Mouse (Mus musculus) urinary bladder, postnatal 4 days (tissue): ENCODE measurements around the gene Hmox2.
"Not testable (repeated sequence)": the region's sequence is repeated elsewhere in the genome, so short reads cannot be mapped to it uniquely, and the experiment has no call there.

Experiments used
- DNase-seq, 2 experiments: peaks; one replicate each; pipeline ENCODE4 v3.0.0; 2021 to 2022; ENCODE audit warnings: low spot score in 2 of 2

Hmox2 gene

DNA sequence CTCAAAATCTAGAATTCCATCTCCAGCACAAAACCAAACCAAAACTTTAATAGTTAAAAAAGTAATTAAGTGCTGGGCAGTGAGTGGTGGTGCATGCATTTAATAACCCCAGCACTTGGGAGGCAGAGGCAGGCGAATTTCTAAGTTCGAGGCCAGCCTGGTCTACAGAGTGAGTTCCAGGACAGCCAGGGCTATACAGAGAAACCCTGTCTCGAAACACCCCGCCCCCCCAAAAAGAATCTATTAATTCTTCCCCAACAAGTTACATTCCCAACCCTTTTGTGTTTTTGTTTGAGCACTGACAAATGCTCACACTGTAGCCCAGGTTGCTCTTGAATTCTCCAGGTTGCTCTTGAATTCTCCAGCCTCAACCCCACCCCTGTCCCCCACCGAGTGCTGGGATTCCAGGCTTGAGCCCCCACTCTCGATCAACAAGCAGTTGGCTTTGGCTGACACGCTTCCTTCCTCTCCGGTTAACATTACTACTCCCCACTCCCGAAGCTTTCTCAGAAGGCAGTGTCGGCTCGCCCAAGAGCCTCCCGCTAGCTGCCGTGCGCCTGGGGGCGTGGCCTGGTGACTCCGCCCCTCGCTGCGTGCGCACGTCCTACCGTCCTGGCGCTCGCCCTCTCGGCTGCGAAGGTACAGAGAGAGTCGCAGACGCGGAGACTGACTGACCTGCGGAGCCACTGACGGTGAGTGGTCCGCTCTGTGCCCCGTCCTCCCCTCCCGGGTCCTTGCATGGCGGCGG is at the start of gene Hmox2:
TSS of gene Hmox2 (plus strand) at position 582 of the 748 bp plus-strand sequence.
- DNase-seq: peak; percentile 90 to 94

DNA sequence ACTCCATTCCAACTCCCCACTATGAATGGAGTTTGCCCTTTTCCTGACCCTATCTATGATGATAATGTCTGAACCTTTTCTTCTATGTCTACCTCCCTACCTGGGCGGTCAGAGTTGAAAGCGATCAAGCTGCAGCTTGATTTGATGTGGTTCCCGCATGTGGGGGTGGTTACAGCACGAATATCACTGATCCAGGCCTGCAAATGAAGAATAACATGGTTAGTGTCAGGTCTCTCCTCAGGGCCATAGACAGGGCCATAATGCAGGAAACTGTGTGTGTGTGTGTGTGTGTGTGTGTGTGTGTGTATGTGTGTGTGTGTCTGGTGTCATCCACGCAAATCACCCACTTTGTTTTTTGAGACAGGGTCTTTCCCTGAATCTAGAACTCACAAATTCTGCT is 49.3 kb upstream of the Hmox2 start:
- DNase-seq: no peak

DNA sequence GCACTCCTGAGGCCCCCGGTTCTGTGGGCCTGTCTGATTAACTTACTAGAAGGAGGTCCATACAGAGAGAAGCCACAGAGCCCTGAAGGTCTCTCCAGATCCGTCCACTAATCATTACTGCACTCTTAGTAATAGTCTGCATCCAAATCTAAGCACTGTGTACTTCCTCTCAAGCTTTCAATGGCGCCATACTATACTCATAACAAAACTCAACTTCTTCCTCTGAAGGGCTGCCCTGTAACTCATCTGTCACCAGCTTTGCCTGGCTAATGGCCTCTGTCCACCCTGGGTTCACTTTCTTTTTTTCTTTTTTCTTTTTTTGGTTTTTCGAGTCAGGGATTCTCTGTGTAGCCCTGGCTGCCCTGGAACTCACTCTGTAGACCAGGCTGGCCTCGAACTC is 48.1 kb upstream of the Hmox2 start:
- DNase-seq: no peak

DNA sequence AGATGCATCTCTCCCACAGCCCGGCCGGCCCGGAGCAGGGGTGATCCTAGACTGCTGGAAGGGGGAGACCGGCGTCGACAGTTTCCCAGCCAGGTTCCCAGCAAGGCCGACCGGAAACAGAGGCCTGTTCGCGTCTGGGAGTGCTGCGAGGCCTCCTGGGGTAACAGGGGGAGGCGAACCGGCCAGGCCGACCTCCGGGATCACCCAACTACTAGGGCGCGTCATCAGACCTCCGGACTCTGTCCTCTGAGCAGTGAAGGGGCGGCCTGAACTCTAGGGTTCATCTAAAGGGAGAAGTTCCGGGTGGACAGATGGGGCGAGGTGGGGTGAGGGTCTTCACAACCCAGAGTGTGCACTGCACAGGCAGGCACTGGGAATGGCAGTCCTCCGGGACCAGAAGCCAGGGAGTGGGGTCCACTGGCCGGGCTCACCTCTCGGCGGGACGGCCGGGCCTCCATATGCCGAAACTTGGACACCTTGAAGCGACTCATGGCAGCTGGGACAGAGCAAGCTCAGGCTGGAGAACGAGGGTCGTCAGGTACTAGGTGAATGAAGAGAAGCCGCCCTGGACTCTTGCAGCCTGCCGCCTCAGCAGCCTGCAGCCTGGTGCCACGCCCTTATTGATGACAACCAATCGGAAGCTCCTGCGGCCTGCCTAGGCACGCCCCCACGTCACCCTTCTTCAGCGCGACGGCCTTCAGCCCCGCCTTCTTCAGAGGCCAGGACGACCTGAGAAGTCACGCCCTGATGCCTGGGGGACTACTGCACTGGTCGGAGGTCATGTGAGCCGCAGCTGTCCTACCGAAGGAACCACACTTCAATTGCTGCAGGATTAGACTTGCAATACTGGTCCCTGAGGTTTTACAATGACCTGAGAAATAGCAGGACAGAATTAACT is 46.8 kb upstream of the Hmox2 start, which contains the start of gene Coro7:
TSS of gene Coro7 (minus strand) at position 657 of the 898 bp plus-strand sequence.
- peak; percentile 79 to 90 for DNase-seq

DNA sequence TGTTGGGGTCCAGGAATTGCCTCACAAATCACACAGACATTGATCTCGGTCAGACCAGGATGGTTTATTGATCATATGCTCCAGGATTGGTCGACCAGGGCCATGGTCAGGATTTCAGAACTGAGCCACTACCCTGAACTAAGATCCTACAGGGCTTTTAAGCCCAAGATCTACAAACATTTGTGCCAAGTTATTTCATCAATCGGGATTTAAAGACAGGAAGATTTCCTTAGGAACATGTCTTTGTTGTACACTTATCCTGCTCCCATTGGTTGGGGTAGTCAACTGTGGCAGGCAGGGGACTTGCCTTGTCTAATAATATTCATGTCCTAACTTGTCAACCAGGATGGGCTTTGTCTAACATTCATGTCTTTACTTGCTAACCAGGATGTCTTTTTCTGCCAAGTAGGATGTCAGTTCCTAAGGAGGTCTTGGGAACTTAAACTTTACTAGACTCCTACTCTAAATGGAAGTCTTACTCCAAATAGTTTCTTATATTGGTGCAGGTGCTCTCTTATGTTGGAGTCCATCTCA is 45.2 kb upstream of the Hmox2 start:
- DNase-seq: not testable (repeated sequence)

DNA sequence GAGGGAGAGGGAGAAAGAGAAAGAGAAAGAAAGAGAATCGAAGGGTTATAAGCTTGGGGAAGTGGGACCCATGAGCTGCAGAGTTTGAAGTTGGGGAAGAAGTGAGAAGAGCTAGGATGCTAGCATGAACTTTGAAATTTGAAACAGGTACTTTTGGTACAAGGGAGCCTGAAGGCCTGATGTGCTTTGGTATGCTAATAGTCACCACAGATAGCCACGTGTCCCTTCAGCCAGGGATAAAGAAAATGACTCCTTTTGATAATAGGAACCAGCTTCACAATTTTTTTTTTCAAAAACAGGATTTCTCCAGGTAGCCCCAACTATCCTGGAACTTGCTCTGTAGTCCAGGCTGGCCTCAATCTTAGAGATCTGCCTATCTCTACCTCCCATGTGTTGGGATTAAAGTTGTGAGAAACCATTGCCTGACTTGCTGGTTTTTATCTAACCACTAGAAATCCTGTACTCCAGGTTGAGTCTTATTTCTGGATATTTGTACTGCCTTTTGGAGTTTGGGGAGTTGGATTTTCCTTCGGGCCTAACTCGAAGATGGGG is 43.5 kb upstream of the Hmox2 start:
- no peak for DNase-seq

DNA sequence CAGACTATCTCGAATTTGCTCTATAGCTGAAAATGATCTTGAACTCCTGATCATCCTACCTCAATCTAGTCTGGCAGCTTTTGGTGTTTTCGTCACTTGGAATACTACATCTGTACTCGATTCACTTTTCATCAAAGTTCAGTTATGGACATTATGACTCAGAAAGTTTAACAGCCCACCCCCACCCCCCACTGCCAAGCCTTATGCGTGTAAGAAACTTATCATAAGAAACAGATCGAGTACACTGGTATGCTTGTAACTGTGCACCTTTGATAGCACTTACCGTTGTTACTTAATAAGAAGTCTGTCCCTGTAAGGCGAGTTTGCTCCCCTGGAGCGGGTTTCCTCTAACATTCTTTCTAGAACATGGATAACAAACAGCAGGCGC is 43.0 kb upstream of the Hmox2 start:
- DNase-seq: no peak

DNA sequence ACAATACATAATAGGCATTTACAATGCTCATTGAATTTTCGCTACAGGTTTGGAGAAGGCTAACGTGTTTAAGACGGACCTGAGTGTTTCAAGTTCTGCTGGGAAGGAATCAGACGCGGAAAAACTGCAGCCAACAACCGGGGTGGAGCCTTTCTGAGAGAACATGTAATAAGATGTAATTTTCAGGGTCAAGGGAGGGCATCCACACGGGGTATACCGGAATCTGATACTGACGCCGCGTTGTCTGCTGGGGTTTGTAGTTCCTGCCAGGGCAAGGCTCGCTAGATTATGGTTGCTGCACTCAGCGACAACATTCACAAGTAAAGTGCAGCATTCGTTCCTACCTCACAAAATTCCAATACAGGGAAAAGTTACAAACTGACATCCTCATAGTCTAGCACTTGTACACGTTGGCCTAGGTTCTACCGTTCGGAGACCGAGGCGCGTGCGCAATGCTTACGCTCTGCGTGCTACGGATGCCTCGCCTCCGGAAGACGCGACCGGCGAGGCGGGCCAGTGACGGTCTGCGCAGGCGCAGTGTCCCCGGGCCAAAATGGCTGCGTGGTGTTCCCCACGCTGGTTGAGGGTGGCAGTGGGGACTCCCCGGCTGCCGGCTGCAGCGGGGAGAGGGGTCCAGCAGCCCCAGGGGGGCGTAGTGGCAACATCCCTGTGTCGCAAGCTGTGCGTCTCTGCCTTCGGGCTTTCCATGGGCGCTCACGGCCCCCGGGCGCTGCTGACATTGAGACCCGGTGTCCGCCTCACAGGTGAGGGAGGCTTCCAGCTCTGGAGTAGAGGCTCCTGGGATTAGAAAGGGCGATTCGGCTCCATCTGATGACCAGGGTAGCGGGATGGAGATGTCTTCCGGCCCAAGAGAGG is 42.3 kb upstream of the Hmox2 start:
- peak; percentile 93 to 96 for DNase-seq

DNA sequence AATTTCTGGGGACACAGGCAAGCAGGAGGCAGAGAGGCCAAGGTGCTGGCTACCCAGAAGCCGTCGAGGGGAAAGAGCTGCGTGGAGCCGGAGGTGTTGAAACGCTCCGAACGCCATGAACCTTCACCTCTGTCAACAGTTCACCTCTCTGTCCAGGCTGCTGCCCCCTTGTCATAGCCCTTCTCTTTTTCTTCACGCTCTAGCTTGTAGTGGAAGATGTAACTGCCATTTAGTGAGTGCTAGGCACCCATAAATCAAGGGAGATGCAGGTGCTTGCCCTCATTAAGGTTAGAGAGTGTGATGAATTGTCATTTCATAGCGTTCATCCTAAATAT is 41.7 kb upstream of the Hmox2 start:
- no peak for DNase-seq

DNA sequence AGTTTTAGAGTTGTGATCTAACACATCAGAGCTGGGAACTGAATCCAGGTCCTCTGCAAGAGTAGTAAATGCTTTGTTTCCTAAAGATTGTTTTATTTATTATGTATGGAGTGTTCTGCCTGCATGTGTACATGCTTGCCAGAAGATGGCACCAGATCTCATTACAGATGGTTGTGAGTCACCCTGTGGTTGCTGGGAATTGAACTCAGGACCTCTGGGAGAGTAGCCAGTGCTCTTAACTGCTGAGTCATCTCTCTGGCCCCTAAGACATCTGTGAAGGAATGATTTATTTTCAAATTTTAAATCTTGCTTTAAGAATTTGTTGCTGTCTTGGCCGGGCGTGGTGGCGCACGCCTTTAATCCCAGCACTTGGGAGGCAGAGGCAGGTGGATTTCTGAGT is 36.8 kb upstream of the Hmox2 start:
- DNase-seq: not testable (repeated sequence)

DNA sequence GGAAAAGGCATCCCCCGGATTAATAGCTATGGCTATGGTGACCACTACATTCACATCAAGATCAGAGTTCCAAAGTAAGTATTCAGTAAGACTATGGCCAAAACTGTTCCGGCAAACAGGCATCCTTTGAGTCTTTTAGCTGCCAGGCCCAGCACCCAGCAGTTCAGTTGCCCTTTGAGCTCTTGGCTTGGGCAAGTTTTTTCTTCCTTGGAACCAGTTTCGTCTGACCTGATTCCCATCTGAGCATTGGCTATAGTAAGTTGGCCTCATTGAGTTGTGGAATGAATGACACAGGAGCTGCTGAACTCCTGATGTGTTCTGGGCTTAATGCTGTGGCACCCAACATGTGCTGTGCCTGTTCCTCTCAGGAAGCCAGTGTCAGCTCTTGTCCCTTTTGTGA is 24.9 kb upstream of the Hmox2 start:
- no peak for DNase-seq

DNA sequence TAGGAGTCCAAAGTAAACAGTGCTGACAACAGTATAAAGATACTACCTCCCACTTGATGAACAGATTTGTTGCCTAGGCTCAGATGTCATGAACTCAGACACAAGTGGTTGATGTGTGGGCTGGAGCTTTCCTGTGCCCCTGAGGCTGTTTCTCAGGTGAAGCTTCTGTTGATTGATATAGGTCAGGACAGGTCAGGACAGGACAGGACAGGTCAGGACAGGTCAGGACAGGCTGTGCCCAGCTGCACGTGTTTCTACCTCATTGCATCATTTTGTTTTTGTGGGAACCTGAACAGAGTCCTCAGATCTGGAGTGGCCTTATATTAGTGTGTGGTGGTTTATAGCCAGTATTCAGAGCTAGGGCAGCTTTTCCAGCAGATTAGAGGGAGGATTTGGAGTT is 23.5 kb upstream of the Hmox2 start:
- DNase-seq: no peak

DNA sequence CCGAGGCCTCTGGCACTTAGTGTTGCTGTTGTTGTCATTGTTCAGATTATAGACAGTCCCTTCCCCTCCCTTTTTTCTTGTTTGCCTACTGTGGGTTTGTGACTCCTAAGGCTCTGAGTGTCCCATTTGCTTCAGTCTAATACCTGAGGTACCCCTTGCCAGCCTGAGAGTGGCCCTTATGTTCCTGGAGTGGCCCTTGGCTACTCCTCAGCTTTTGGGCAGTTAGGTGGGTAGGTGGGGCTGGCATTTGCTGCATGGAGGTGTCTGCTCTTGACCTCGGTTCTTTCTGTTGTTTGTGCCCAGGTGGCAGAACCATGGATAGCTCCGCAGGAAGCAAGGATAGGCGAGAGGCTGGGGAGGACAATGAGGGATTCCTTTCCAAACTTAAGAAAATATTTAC is 20.6 kb upstream of the Hmox2 start:
- no peak for DNase-seq

DNA sequence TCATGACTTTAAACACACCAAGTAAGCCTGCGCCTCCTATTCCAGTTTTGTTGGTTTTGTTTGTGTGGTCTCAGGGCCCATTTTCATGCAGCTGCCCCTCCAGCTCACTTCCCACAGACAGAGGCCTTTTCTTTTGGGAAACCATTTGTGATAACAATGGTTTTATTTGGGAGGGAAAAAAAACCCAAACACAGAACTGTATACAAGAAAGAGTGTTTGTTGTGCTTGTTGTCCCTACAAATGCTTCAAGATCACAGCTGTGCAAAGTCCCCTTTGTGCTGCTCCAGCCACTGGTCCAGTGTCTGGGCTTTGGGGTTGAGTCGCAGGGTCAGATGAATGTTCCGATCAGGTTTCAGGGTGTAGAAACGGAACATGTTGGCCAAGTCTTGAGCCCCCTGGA is 15.0 kb upstream of the Hmox2 start:
- DNase-seq: no peak

DNA sequence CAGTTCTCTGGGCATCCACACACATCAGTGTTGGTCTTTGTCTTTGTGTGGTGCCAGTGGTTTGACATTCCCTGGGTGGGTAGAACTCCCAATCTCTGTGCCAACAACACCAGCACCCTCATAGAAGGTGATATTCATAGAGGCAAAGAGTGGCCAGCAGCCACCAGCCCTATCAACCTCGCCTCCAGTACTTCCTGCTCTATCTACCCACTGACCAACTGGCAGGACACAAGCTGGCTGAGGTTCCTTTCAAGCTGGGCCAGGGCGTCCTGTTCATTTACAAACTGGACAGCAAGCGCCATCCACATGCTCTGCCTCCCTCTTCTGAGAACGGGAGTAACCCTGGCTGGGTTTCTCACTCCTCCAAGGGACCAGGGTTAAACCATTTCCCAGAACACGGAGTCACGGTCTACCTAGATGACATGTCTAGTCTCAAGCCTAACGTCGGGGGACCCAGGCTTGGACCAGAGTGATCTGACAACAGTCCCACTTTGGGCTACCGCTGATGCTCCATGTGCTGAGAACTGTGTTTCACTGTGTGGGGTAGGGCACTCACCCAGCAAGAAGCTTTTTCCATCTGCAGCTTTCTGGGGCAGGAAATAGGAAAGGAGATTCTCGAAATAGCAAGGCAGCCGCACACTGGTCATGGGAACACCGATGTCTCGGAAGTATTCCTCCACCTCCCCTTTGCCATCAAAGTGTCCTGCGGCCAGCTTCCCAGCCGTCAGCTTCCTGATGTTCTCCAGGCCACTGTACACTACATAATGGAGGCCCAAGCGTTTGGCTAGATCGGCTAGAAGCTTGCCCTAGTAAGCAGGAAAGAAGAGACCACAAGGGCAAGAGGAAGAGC is 12.1 kb upstream of the Hmox2 start:
- no peak for DNase-seq

DNA sequence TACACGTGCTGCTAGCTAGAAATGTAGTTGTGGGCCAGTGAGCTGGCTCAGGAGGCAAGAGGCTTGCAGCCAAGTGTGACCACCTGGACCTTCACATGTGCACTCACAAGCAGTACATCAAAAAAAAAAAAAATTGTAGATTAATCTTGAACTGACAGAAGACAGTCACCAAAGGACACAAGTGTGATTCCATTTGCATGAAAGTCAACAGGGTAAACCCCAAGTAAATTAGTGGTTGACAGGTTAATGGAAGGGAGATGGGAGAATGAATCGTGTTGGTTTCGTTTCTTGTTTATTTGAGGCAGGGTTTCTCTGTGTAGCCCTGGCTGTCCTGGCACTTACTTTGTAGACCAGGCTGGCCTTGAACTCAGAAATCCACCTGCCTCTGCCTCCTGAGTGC is 8.3 kb upstream of the Hmox2 start:
- DNase-seq: no peak

DNA sequence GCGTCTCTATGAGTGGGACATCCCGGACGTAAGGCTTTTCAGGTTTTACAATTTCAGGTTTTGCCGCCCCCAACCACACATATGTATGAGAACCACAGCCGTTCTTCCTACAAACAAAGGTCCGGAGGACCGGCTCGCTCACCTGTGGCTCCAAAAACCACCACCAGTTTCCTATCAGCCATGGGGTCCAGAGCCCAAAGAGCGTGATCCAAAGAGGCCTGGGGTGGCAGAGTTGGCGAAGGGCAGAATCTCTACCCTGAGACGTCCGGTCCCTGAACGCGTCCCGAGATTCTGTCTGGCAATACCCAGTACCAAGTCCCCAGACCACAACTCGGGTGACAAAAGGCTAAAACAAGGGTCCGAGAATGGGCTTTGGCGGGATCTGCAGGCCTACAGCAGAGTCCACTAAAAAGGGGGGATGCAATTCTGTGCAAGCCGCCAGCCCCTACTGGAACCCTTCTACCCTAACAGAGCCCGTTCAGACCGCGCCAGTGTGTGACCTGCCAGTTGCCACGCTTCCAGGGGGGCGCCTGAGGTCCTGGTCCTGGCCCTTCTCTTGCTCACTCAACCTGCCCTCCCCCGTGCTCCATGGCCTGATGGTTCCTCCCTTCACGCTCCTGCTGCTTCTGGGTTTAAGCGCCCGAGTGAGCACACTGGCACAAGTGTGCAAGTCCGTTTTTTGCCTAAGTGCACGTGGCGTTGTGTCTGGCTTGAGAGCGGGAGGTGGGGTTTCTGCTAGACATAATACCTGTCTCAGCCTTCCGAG is 7.2 kb upstream of the Hmox2 start, which contains the start of gene Nmral1:
TSS of gene Nmral1 (minus strand) at position 604 of the 766 bp plus-strand sequence.
- peak; percentile 50 to 63 for DNase-seq

DNA sequence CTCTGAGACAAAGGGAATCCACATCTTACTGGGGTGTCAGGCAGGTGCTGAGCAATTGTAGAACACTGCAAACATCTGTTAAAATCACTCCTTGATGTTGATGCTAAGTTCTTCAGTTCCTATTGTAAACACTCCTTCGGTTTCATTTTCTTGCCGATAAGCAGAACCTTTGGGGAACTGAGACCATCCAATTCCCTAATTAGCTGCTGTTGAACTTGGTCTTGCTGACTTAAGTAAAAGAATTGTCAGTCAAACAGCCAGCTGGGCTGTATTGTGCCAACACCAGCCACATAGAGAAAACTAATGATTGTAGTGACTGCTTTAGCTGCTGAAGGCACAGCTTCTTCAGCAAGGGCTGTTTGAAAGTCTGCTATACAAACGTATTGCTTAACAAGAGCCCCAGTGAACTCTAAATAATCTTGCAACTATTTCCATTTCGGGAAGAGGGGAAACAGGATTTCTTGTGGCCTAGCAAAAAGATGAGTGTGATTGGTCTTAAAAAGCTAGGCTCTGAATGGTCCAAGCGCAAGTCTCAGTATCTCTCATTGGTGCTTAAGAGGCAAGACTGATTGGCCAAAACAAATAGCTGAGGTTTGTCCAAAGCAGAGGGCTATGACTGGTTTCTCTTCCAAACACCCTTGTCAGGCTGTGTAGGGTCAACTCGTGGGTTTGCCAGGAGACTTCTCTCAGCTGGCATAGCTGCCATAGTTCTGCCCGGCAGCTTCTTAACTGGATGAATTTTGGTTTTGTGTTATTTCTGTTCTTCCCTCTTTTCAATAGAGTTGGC is 3.8 kb upstream of the Hmox2 start:
- DNase-seq: no peak

DNA sequence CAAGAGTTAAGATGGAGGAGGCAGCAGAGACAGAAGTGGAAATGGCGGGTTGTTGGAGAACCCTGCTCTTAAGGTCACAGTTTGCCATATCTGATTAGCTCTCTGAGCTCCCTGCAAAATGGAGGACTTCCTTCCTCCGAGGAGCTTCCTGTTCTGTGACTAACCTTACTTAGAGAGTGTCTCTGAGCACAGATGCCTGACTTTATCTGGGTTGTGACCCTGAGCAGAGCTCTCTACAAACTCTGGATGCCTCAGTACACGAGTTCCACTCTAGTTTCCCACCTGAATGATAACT is 3.3 kb upstream of the Hmox2 start:
- DNase-seq: no peak
